Mouse (Mus musculus): Measurements from ENCODE around the gene Gstm5. TPM values are rescaled to one million over a fixed set of nuclear protein-coding genes. Genes with fewer than 3 reads are reported as not detected.
A peak's percentile ranks its signal among the peaks of the same experiment; 100 is the strongest.
"Not testable (repeated sequence)": the region's sequence is repeated elsewhere in the genome, so short reads cannot be mapped to it uniquely, and the experiment has no call there.

Gene Gstm5
- polyA plus RNA-seq, 1 experiment from 2014 or later: 124 TPM

DNA sequence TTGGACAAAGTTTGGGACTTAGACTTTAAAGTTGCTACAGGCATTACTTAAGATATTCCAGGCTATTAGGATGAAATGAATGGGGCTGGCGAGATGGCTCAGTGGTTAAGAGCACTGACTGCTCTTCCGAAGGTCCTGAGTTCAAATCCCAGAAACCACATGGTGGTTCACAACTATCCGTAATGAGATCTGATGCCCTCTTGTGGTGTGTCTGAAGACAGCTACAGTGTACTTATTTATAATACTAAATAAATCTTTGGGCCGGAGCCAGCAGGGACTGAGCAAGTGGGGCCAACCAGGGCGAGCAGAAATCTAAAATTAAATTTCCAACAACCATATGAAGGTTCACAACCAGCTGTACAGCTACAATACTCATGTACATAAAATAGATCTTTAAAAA lies 34.1 kb upstream of the Gstm5 start:
- H3K36me3 ChIP-seq; H3K9ac ChIP-seq; H3K9me3 ChIP-seq (replicated peaks); H3K4me1 ChIP-seq; H3K4me2 ChIP-seq; H3K4me3 ChIP-seq; ATAC-seq; H3K27me3 ChIP-seq (replicated peaks); H3K27ac ChIP-seq: not testable (repeated sequence)
- WGBS (ENCODE audit: insufficient replicate concordance): 65% methylated on average over 5 of the region's 5 CpGs

- 17% methylated on average over 2 of the region's 2 CpGs for WGBS (ENCODE audit: insufficient replicate concordance)
- Histone ChIP-seq H3K9me3 (replicated peaks) (no peaks in the 10 kb centered on the region), H3K4me2 (no peak overlapping the region), H3K27ac (no peak overlapping the region), H3K27me3 (replicated peaks) (no peaks in the 10 kb centered on the region), H3K4me1 (peaks cover 3% of the 10 kb centered on the region), H3K4me3 (no peak overlapping the region), H3K9ac (no peak overlapping the region), H3K36me3 (no peaks in the 10 kb centered on the region)
- no peak for ATAC-seq
Observed at GRCm38 (mm10) chr3:107862471-107862870, 33.1 kb upstream of the Gstm5 start.

DNA sequence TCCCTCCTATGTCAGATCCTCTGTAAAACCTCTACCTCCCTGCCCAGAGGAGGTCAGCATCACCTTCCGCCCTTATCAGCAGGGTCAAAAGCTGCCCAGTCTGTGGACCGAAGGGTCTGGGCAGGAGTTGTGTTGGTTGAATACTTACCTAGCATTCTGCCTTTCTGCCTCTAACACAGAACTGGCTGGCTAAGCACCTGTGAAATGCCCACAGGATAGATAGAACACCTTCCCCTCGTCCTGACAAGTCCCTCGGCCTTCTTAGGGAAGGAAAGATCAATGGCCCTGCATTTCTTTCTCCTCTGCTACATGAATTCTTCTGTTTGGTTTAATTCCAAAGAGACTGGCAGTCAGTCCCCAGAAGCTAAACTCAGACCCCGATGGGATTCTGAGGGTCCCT lies 32.1 kb upstream of the Gstm5 start:
- no peak overlapping the region for H3K4me3 ChIP-seq
- H3K36me3 ChIP-seq: no peaks in the 10 kb centered on the region
- 72% methylated on average over 5 of the region's 5 CpGs for WGBS (ENCODE audit: insufficient replicate concordance)
- ATAC-seq: no peak
- H3K4me2 ChIP-seq: no peak overlapping the region
- H3K27me3 ChIP-seq (replicated peaks): no peaks in the 10 kb centered on the region
- H3K4me1 ChIP-seq: peaks cover 5% of the 10 kb centered on the region; the same call in 1 of the 2 replicates
- H3K9me3 ChIP-seq (replicated peaks): no peaks in the 10 kb centered on the region
- H3K9ac ChIP-seq: no peak overlapping the region
- H3K27ac ChIP-seq: no peak overlapping the region

DNA sequence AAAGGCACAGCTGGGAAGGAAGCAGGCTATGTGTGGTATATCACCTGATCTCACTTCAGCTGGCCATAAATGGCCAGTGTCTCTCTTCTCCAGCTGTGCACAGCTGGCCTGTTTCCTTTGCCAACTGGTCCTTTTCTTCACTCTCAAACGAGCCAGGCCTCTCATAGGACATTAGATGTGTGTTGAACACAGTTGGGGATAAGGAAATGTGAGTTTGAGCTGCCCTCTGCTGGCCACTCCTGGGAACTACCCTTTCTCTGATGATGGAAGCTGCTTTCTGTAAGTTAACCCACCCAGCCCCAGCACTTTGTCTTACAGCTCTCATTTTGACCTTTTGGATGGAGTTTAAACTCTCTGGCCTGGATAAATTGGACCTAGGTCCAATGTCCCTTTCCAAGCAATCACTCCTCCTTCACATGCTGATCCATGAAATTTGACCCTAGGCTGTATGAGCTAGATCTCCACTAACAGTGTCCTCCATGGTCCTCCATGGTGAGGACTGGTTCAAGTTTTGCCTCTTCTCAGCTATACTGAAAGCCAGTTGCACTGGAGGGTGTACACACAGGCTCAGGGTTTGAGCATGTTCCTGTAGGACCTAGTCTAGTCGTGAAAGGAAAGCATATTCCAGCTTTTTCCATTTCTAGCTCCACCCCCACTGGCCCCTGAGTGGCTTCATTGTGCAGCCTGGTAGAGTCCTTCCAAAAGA lies 31.6 kb upstream of the Gstm5 start:
- H3K9me3 ChIP-seq (replicated peaks): no peaks in the 10 kb centered on the region
- no peaks in the 10 kb centered on the region for H3K36me3 ChIP-seq
- WGBS (ENCODE audit: insufficient replicate concordance): 10% methylated on average over 2 of the region's 2 CpGs
- no peak overlapping the region for H3K4me2 ChIP-seq
- no peaks in the 10 kb centered on the region for H3K27me3 ChIP-seq (replicated peaks)
- peaks cover 5% of the 10 kb centered on the region; the same call in 1 of the 2 replicates for H3K4me1 ChIP-seq
- no peak overlapping the region for H3K4me3 ChIP-seq
- no peak overlapping the region for H3K9ac ChIP-seq
- ATAC-seq: no peak
- no peak overlapping the region for H3K27ac ChIP-seq

DNA sequence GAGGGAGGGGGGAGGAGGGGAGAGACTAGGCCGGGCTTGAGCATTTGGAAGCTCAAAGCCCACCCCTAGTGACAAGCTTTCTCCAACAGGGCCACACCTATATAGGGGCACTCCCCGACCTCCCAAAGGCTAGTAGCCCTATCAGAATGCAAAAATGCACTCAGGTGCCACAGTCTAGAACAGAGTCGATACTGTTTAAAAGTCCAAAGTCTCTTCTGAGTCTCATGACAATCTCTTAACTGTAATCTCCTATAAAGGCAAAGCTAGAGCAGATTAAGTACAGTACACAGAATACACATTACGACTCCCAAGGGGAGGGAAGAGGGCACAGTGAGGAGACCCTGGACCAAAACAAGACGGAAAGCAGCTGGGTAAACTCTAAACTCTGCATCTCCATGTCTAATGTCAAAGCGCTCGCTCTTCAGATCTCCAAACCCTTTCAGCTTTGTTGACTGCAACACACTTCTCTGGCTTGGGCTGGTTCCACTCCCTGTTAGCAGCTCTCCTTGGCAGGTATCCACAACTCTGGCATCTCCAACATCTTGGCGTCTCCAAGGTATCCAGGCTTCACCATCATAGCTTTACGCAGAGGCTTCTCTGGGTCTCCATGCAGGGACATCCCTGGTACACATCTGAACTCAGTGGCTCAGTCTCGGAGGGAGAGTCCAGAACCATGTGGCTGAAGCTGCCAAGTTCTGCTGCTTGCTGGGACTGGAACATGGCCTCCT lies 30.1 kb upstream of the Gstm5 start:
- ATAC-seq: peak; percentile 46
- Histone ChIP-seq H3K27ac (peak overlapping the region; percentile 18; the same call in 1 of the 2 replicates), H3K4me3 (no peak overlapping the region), H3K27me3 (replicated peaks) (no peaks in the 10 kb centered on the region), H3K9ac (no peak overlapping the region), H3K4me2 (no peak overlapping the region), H3K9me3 (replicated peaks) (no peaks in the 10 kb centered on the region), H3K4me1 (peaks cover 5% of the 10 kb centered on the region; the same call in 1 of the 2 replicates), H3K36me3 (no peaks in the 10 kb centered on the region)
- 60% methylated on average over 10 of the region's 10 CpGs for WGBS (ENCODE audit: insufficient replicate concordance)

- Histone ChIP-seq H3K4me1 (peaks cover 5% of the 10 kb centered on the region; the same call in 1 of the 2 replicates), H3K27me3 (replicated peaks) (no peaks in the 10 kb centered on the region), H3K9me3 (replicated peaks) (no peaks in the 10 kb centered on the region), H3K4me2 (no peak overlapping the region), H3K4me3 (no peak overlapping the region), H3K27ac (no peak overlapping the region), H3K9ac (no peak overlapping the region), H3K36me3 (no peaks in the 10 kb centered on the region)
- ATAC-seq: peak; percentile 67
- 4% methylated on average over 8 of the region's 8 CpGs for WGBS (ENCODE audit: insufficient replicate concordance)
Observed at GRCm38 (mm10) chr3:107867086-107867485, 28.5 kb upstream of the Gstm5 start.

- no peak overlapping the region for H3K4me3 ChIP-seq
- 89% methylated on average over 22 of the region's 22 CpGs for WGBS (ENCODE audit: insufficient replicate concordance)
- H3K27ac ChIP-seq: no peak overlapping the region
- no peaks in the 10 kb centered on the region for H3K27me3 ChIP-seq (replicated peaks)
- no peaks in the 10 kb centered on the region for H3K9me3 ChIP-seq (replicated peaks)
- peaks cover 5% of the 10 kb centered on the region; the same call in 1 of the 2 replicates for H3K4me1 ChIP-seq
- no peak for ATAC-seq
- H3K4me2 ChIP-seq: no peak overlapping the region
- H3K9ac ChIP-seq: no peak overlapping the region
- H3K36me3 ChIP-seq: no peaks in the 10 kb centered on the region
Observed at GRCm38 (mm10) chr3:107868452-107868851, 27.2 kb upstream of the Gstm5 start.

GRCm38 (mm10) chr3:107869097-107869496 lies 26.5 kb upstream of the Gstm5 start:
- H3K36me3 ChIP-seq: no peaks in the 10 kb centered on the region
- no peak overlapping the region for H3K27ac ChIP-seq
- H3K4me2 ChIP-seq: no peak overlapping the region
- WGBS (ENCODE audit: insufficient replicate concordance): 53% methylated on average over 7 of the region's 7 CpGs
- H3K9me3 ChIP-seq (replicated peaks): no peaks in the 10 kb centered on the region
- H3K9ac ChIP-seq: no peak overlapping the region
- no peaks in the 10 kb centered on the region for H3K27me3 ChIP-seq (replicated peaks)
- H3K4me1 ChIP-seq: peaks cover 5% of the 10 kb centered on the region; the same call in 1 of the 2 replicates
- no peak for ATAC-seq
- H3K4me3 ChIP-seq: no peak overlapping the region

DNA sequence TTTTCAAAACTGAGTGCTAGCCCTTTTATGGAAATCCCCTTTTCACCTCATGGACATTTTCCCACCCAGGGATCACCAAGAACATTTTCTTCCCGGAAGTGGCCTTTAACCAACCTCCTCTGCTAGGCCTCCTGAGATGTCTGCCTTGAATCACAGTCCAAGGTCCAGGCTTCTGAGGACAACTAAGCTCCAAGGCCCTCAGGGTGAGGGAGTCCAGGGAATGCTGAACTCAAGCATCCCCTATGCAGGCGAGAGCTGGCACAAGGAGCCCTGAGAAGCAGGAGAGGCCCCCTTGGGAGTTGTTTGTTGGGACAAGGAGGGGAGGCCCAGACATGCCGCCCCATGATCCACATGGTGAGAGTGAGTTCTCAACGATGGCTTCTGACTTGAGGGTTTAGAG lies 25.7 kb upstream of the Gstm5 start:
- Histone ChIP-seq H3K9ac (no peak overlapping the region), H3K4me1 (peaks cover 5% of the 10 kb centered on the region; the same call in 1 of the 2 replicates), H3K27me3 (replicated peaks) (no peaks in the 10 kb centered on the region), H3K4me3 (no peak overlapping the region), H3K36me3 (no peaks in the 10 kb centered on the region), H3K9me3 (replicated peaks) (no peaks in the 10 kb centered on the region), H3K27ac (no peak overlapping the region), H3K4me2 (no peak overlapping the region)
- ATAC-seq: no peak
- whole genome bisulfite sequencing (ENCODE audit: insufficient replicate concordance): 51% methylated on average over 4 of the region's 4 CpGs

GRCm38 (mm10) chr3:107873335-107874251 lies 22.0 kb upstream of the Gstm5 start:
- WGBS (ENCODE audit: insufficient replicate concordance): 68% methylated on average over 24 of the region's 24 CpGs
- Histone ChIP-seq H3K27me3 (replicated peaks) (no peaks in the 10 kb centered on the region), H3K27ac (no peak overlapping the region), H3K4me2 (no peak overlapping the region), H3K36me3 (no peaks in the 10 kb centered on the region), H3K9me3 (replicated peaks) (no peaks in the 10 kb centered on the region), H3K4me3 (no peak overlapping the region), H3K4me1 (peaks cover 4% of the 10 kb centered on the region; the same call in 1 of the 2 replicates), H3K9ac (no peak overlapping the region)
- no peak for ATAC-seq

GRCm38 (mm10) chr3:107875231-107875630 lies 20.4 kb upstream of the Gstm5 start:
- H3K4me3 ChIP-seq: no peak overlapping the region
- no peak for ATAC-seq
- peaks cover 4% of the 10 kb centered on the region; the same call in 1 of the 2 replicates for H3K4me1 ChIP-seq
- no peaks in the 10 kb centered on the region for H3K9me3 ChIP-seq (replicated peaks)
- no peaks in the 10 kb centered on the region for H3K36me3 ChIP-seq
- WGBS (ENCODE audit: insufficient replicate concordance): 62% methylated on average over 6 of the region's 6 CpGs
- H3K27ac ChIP-seq: no peak overlapping the region
- H3K9ac ChIP-seq: no peak overlapping the region
- H3K27me3 ChIP-seq (replicated peaks): no peaks in the 10 kb centered on the region
- H3K4me2 ChIP-seq: no peak overlapping the region
